Mouse (Mus musculus) inflammation-experienced regulatory T-cells, adult 6 months (primary cell): ENCODE measurements around the gene Xylb. TPM values are rescaled to one million over a fixed set of nuclear protein-coding genes. Genes with fewer than 3 reads are reported as not detected.

Experiments
- ATAC-seq: one replicate; pipeline ENCODE4 v1.8.0; 2017
- polyA plus RNA-seq, 3 experiments: library from polyadenylated mRNA; unstranded; fragments of 100-300 nt; shearing (Covaris generic); gene quantifications; one replicate each; pipeline ENCODE4 v1.2.1; 2017

Gene Xylb
- under 1 TPM in 2 of 3 experiments, not detected in 1; 0.38 to 0.63 TPM for polyA plus RNA-seq

GRCm38 (mm10) chr9:119357331-119358057 lies at the start of gene Xylb:
Gene Xylb, plus strand, starts transcription at chr9:119357381.
- ATAC-seq, result peak; percentile 50

DNA sequence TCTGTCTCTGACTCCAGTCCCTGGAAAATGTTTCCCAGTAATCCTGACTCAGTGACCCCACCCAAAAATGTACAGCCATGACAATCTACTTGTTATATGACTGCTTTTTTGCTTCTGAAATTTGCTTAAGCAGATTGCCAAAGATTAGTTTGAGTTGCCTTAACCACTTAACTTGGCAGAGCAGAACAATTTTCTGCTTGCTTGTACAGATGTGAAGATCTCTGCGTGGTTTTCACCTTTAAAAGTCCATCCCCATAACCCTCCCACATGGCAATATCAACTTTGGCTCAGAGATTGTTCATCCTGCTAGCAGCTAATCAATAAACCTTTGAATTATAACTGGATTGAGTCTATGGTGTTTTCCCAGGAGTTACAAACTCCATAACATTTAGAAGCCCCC lies 48.1 kb upstream of the Xylb start:
- ATAC-seq, result no peak

DNA sequence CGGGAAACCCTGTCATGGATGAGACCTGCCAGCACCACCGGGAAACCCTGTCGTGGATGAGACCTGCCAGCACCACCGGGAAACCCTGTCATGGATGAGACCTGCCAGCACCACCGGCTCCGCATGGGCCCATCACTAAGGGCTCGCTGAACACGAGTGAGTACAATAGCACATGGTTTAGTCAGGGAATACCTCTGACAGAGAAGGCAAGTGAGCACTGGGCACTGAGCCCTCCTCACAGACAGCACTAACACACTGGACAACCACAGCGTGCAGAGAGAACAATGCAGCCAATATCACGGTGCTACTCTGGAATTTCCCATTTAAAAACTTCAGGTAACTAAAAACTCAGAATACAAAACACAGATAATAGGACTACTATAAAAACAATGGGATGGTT lies 44.1 kb upstream of the Xylb start:
- ATAC-seq, result no peak

GRCm38 (mm10) chr9:119318891-119319290 lies 38.3 kb upstream of the Xylb start:
- no peak for ATAC-seq

GRCm38 (mm10) chr9:119320446-119320845 lies 36.7 kb upstream of the Xylb start:
- ATAC-seq, result no peak

- no peak for ATAC-seq
Observed at GRCm38 (mm10) chr9:119320946-119321345, 36.2 kb upstream of the Xylb start.

GRCm38 (mm10) chr9:119321392-119322229 lies 35.6 kb upstream of the Xylb start:
- ATAC-seq, result peak; percentile 0

DNA sequence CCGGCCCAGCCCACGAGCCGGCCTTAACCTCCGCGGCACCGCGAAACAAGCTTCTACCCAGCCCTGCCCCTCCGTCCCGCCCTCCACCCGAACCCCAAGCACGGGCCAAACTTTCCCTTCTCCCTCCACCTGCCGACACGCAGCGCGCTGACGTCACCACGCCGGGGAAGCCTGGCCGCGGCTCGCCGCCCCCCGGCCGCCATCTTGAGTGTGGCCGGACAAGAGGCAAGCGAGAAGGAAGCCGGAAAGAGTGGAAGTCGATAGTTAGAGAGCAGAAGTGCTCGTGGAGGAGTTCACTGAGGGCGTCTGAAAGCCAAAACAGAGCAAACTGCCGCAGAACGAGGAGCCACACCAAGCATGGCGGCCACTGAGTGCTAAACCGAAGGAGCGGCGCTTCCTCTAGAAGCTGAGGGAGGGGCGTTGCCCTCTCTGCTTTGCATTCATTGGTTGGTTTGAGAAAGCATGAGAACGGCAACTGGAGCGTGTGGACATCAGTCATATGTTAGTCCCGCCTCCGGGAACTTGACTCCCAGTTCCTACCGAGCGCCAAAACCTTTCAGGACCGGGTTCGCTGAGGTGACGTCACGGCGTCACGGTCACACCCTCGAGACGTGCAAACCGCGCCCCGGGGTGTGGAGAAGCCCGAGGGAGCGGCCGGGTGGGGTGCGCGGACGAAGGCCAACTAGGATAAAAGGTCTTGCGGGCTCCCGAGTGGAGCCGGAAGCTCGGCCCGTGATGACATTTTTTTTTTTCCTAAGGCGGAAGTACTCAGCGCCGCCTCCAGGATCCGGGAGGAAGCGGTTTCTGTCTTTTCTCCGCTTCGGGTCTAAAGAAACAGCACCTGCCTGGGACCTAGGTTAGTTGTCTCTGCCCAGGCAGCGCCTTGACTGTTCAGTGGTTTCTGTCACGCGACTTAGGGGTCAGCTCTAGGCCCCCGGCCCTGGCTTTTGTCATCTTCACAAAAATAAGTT lies 34.6 kb upstream of the Xylb start, which contains the start of gene Oxsr1:
Gene Oxsr1 (minus strand): TSS at position 139 of the 971 bp plus-strand sequence.
- ATAC-seq, result peak; percentile 93

DNA sequence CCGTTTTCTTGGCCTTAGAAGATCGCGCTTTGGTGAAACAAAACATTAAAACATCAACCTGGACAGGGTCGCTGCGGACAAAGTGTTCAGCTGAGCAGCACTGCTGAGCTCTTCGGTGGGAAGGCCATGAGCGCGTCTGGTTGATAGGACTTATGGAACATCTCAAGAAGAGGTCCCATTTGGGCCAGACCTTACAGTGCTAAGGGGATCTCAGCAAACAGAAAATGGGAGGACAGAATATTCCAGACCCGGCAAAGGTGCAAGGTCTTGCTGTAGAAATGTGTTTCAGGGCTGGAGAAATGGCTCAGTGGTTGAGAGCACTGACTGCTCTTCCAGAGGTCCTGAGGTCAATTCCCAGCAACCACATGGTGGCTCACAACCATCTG lies 33.9 kb upstream of the Xylb start:
- no peak for ATAC-seq

- ATAC-seq, result no peak
Observed at GRCm38 (mm10) chr9:119324130-119324529, 33.1 kb upstream of the Xylb start.

GRCm38 (mm10) chr9:119328488-119328887 lies 28.7 kb upstream of the Xylb start:
- ATAC-seq, result no peak

DNA sequence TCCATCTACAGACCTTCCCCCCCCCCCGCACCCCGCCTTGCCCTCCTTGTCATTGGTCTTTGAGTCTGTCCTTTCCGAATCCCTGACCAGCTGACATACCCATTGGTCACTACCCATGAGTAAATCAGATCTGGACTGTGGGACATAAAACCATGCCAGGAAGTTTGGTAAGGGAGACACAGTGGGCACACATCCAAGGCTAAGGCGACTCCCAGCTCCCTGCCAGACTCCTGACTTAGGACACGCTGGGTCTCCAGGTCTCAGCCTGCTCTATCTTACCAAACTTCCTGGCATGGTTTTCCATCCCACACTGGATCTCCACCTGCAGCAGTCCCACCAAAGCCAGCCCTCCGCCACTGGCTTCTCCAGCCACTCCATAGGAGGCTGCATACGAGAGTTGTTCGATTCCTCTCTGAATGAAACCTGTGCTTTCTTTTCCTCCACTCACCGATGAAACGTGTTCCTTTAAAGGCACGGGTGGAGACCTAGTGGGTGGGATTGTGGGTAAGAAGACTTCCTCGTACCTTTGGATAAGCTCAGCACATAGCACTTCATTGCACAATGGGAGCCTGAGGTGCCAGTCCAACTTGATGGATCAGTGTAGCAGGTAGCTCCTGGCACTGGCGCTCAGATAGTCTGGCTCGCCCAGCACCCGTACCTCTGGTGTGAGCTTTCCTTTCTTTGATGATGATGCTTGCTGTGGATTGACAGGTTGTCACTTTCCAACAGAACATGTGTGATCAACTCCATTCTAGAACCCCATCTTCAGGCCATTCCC lies 26.8 kb upstream of the Xylb start:
- ATAC-seq, result no peak

GRCm38 (mm10) chr9:119334324-119334723 lies 22.9 kb upstream of the Xylb start:
- ATAC-seq, result peak; percentile 72

DNA sequence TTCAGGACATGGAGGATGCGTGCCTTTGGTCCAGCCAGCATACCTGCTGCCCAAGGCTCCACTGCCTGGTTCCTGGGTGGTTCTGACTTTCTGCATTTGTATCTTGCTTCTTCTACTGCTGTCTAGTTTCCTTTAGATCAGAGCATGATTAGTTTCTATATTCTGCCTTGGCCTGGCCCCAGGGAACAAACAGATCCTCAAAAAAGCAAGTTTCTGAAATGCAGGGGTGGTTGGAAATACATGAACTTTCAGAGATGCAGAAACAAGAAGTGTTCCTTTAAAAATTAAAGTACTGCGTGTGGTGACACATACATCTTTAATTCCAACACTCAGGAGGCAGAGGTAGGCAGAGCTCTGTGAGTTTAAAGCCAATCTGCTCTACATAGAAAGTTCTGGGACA lies 22.3 kb upstream of the Xylb start:
- no peak for ATAC-seq

GRCm38 (mm10) chr9:119335571-119335970 lies 21.6 kb upstream of the Xylb start:
- ATAC-seq, result no peak

GRCm38 (mm10) chr9:119337842-119338241 lies 19.3 kb upstream of the Xylb start:
- ATAC-seq, result no peak

DNA sequence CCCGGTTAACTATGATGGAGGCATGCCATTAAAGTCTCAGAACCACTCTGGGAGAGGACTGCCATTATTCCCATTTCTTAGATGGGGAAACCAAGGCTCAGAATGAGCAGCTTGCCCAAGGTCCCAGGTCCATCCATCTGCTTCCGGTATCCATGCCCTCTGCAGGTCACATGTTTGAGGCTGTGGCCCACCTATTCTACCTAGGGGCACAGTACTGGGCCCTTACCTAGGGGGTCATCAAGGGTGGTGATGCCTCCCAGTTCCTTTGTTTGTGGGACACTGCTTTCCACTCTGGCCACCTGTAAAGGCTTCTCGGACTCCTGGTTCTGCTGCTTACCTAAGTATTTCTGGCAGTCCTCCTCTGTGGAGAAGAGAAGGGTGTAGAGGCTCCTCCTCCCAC lies 18.8 kb upstream of the Xylb start:
- no peak for ATAC-seq

DNA sequence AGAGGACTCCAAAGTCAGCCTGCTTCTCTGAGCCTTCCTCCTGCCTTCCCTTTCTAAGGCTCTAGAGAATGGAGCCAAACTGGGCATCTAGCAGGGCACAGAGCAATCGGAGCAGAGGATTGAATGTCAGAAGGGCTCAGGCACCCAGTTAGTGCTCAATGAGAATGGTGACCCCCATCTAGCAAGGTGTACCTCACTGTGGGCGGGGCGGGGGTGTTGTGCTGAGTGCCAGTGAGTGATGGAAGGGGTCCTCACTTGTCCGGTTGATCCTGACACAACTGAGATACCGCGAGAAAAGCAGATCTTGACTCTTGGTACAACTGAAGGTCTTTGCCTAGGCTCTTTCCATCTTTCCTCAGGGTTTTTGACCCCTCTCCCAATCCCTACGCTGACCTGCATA lies 18.1 kb upstream of the Xylb start:
- no peak for ATAC-seq

GRCm38 (mm10) chr9:119339558-119340211 lies 17.5 kb upstream of the Xylb start, which contains the start of gene Acaa1a:
Gene Acaa1a, plus strand, starts transcription at chr9:119339676.
- ATAC-seq, result peak; percentile 49

- ATAC-seq, result no peak
Observed at GRCm38 (mm10) chr9:119340212-119340580, 17.0 kb upstream of the Xylb start.
